Mouse (Mus musculus): ENCODE data around the gene Gm29797. TPM values are rescaled to one million over a fixed set of nuclear protein-coding genes. Genes with fewer than 3 reads are reported as not detected.

Gm29797 gene
- 0.26 TPM in 1 of 2 replicates, not detected in the other for polyA plus RNA-seq (2015; fragmentation: Nextera tagmentation; extraction: Ambion mirVana)

GRCm38 (mm10) chr2:181656734-181657133, at the start of gene Gm29797:
Gene Gm29797, plus strand, starts transcription at chr2:181657034.
- 85% methylated on average over 3 of the region's 3 CpGs for WGBS
- H3K9ac ChIP-seq (replicated peaks) = no peak within 1 kb of the TSS
- H3K4me2 ChIP-seq (replicated peaks) = no peak within 1 kb of the TSS
- H3K4me1 ChIP-seq = peaks cover 4% of the 10 kb centered on the region
- no peak for ATAC-seq (replicated peaks)
- H3K4me3 ChIP-seq = no peak within 1 kb of the TSS
- peaks cover 53% of the 10 kb centered on the region for H3K36me3 ChIP-seq
- H3K27ac ChIP-seq (replicated peaks) = no peak within 1 kb of the TSS
- no peaks in the 10 kb centered on the region for H3K9me3 ChIP-seq
- no peaks in the 10 kb centered on the region for H3K27me3 ChIP-seq

GRCm38 (mm10) chr2:181618761-181619495, 37.9 kb upstream of the Gm29797 start:
- no peaks in the 10 kb centered on the region for H3K4me1 ChIP-seq
- no peak overlapping the region for H3K9ac ChIP-seq (replicated peaks)
- no peaks in the 10 kb centered on the region for H3K27me3 ChIP-seq
- no peak overlapping the region for H3K4me2 ChIP-seq (replicated peaks)
- WGBS = 88% methylated on average over 5 of the region's 5 CpGs
- peaks cover 60% of the 10 kb centered on the region for H3K36me3 ChIP-seq
- ATAC-seq (replicated peaks) = no peak
- H3K4me3 ChIP-seq = no peak overlapping the region
- H3K27ac ChIP-seq (replicated peaks) = no peak overlapping the region
- no peaks in the 10 kb centered on the region for H3K9me3 ChIP-seq

- Histone ChIP-seq H3K27ac (replicated peaks) (no peak overlapping the region), H3K9ac (replicated peaks) (no peak overlapping the region), H3K4me1 (no peaks in the 10 kb centered on the region), H3K9me3 (no peaks in the 10 kb centered on the region), H3K36me3 (peaks cover 56% of the 10 kb centered on the region), H3K27me3 (no peaks in the 10 kb centered on the region), H3K4me2 (replicated peaks) (no peak overlapping the region), H3K4me3 (no peak overlapping the region)
- no peak for ATAC-seq (replicated peaks)
These were observed 33.4 kb upstream of the Gm29797 start for GRCm38 (mm10) chr2:181623401-181623800.

- Histone ChIP-seq H3K4me1 (no peaks in the 10 kb centered on the region), H3K9me3 (no peaks in the 10 kb centered on the region), H3K27ac (replicated peaks) (no peak overlapping the region), H3K9ac (replicated peaks) (no peak overlapping the region), H3K4me3 (no peak overlapping the region), H3K4me2 (replicated peaks) (no peak overlapping the region), H3K27me3 (no peaks in the 10 kb centered on the region), H3K36me3 (peaks cover 44% of the 10 kb centered on the region)
- ATAC-seq (replicated peaks) = no peak
These were observed 28.4 kb upstream of the Gm29797 start for GRCm38 (mm10) chr2:181628471-181628870.

- Histone ChIP-seq H3K4me2 (replicated peaks) (no peak overlapping the region), H3K9me3 (no peaks in the 10 kb centered on the region), H3K27me3 (no peaks in the 10 kb centered on the region), H3K36me3 (peaks cover 57% of the 10 kb centered on the region), H3K4me3 (no peak overlapping the region), H3K27ac (replicated peaks) (no peak overlapping the region), H3K4me1 (no peaks in the 10 kb centered on the region), H3K9ac (replicated peaks) (no peak overlapping the region)
- ATAC-seq (replicated peaks) = no peak
- WGBS = 93% methylated on average over 6 of the region's 6 CpGs
These were observed 24.2 kb upstream of the Gm29797 start for GRCm38 (mm10) chr2:181632624-181633023.

GRCm38 (mm10) chr2:181635865-181636264, 21.0 kb upstream of the Gm29797 start:
- 89% methylated on average over 3 of the region's 3 CpGs for WGBS
- H3K27me3 ChIP-seq = no peaks in the 10 kb centered on the region
- no peaks in the 10 kb centered on the region for H3K9me3 ChIP-seq
- peaks cover 69% of the 10 kb centered on the region for H3K36me3 ChIP-seq
- no peak overlapping the region for H3K4me2 ChIP-seq (replicated peaks)
- no peak for ATAC-seq (replicated peaks)
- no peak overlapping the region for H3K4me3 ChIP-seq
- no peak overlapping the region for H3K9ac ChIP-seq (replicated peaks)
- no peak overlapping the region for H3K27ac ChIP-seq (replicated peaks)
- H3K4me1 ChIP-seq = no peaks in the 10 kb centered on the region

- Histone ChIP-seq H3K9me3 (no peaks in the 10 kb centered on the region), H3K4me3 (no peak overlapping the region), H3K36me3 (peaks cover 85% of the 10 kb centered on the region), H3K27ac (replicated peaks) (no peak overlapping the region), H3K4me1 (no peaks in the 10 kb centered on the region), H3K4me2 (replicated peaks) (no peak overlapping the region), H3K9ac (replicated peaks) (no peak overlapping the region), H3K27me3 (no peaks in the 10 kb centered on the region)
- 96% methylated on average over 2 of the region's 2 CpGs for WGBS
- no peak for ATAC-seq (replicated peaks)
These were observed 12.5 kb upstream of the Gm29797 start for GRCm38 (mm10) chr2:181644361-181644760.

GRCm38 (mm10) chr2:181645666-181646065, 11.2 kb upstream of the Gm29797 start:
- Histone ChIP-seq H3K36me3 (peaks cover 87% of the 10 kb centered on the region), H3K4me3 (no peak overlapping the region), H3K27ac (replicated peaks) (no peak overlapping the region), H3K4me2 (replicated peaks) (no peak overlapping the region), H3K4me1 (no peaks in the 10 kb centered on the region), H3K9me3 (no peaks in the 10 kb centered on the region), H3K27me3 (no peaks in the 10 kb centered on the region), H3K9ac (replicated peaks) (no peak overlapping the region)
- 86% methylated on average over 3 of the region's 3 CpGs for WGBS
- ATAC-seq (replicated peaks) = no peak

- H3K27me3 ChIP-seq = no peaks in the 10 kb centered on the region
- ATAC-seq (replicated peaks) = no peak
- no peak overlapping the region for H3K4me2 ChIP-seq (replicated peaks)
- H3K9ac ChIP-seq (replicated peaks) = no peak overlapping the region
- H3K9me3 ChIP-seq = no peaks in the 10 kb centered on the region
- H3K4me3 ChIP-seq = no peak overlapping the region
- H3K36me3 ChIP-seq = peaks cover 85% of the 10 kb centered on the region
- WGBS = 96% methylated on average over 6 of the region's 6 CpGs
- H3K4me1 ChIP-seq = no peaks in the 10 kb centered on the region
- no peak overlapping the region for H3K27ac ChIP-seq (replicated peaks)
These were observed 10.0 kb upstream of the Gm29797 start for GRCm38 (mm10) chr2:181646626-181647472.

- Histone ChIP-seq H3K4me2 (replicated peaks) (no peak overlapping the region), H3K9ac (replicated peaks) (no peak overlapping the region), H3K27me3 (no peaks in the 10 kb centered on the region), H3K4me3 (no peak overlapping the region), H3K36me3 (peaks cover 89% of the 10 kb centered on the region), H3K9me3 (no peaks in the 10 kb centered on the region), H3K4me1 (no peaks in the 10 kb centered on the region), H3K27ac (replicated peaks) (no peak overlapping the region)
- ATAC-seq (replicated peaks) = no peak
- WGBS = 82% methylated on average over 10 of the region's 10 CpGs
These were observed 7.9 kb upstream of the Gm29797 start for GRCm38 (mm10) chr2:181648926-181649325.

GRCm38 (mm10) chr2:181653065-181653464, 3.8 kb upstream of the Gm29797 start:
- H3K4me3 ChIP-seq = no peak overlapping the region
- H3K4me2 ChIP-seq (replicated peaks) = no peak overlapping the region
- no peak overlapping the region for H3K9ac ChIP-seq (replicated peaks)
- no peak overlapping the region for H3K27ac ChIP-seq (replicated peaks)
- no peaks in the 10 kb centered on the region for H3K4me1 ChIP-seq
- H3K27me3 ChIP-seq = no peaks in the 10 kb centered on the region
- peaks cover 88% of the 10 kb centered on the region for H3K36me3 ChIP-seq
- ATAC-seq (replicated peaks) = no peak
- H3K9me3 ChIP-seq = no peaks in the 10 kb centered on the region

- H3K27me3 ChIP-seq = no peaks in the 10 kb centered on the region
- no peaks in the 10 kb centered on the region for H3K9me3 ChIP-seq
- H3K27ac ChIP-seq (replicated peaks) = no peak overlapping the region
- no peak for ATAC-seq (replicated peaks)
- no peaks in the 10 kb centered on the region for H3K4me1 ChIP-seq
- 87% methylated on average over 1 of the region's 1 CpGs for WGBS
- H3K36me3 ChIP-seq = peaks cover 83% of the 10 kb centered on the region
- no peak overlapping the region for H3K4me3 ChIP-seq
- H3K9ac ChIP-seq (replicated peaks) = no peak overlapping the region
- no peak overlapping the region for H3K4me2 ChIP-seq (replicated peaks)
These were observed 3.3 kb upstream of the Gm29797 start for GRCm38 (mm10) chr2:181653523-181653922.
